Mouse (Mus musculus) embryonic facial prominence, embryonic 13.5 days (tissue): ENCODE data around the gene Fam129c. TPM values are rescaled to one million over a fixed set of nuclear protein-coding genes. Genes with fewer than 3 reads are reported as not detected.

ENCODE experiments used
- ATAC-seq: fragments of 200-750 bp; cut with Nextera tagmentation; 2 replicates; pipeline ENCODE4 v1.8.0; 2017; ENCODE audit warnings: low read depth; ENCODE audit not compliant: insufficient number of reproducible peaks, insufficient read depth, low FRiP score, low TSS enrichment
- H3K27ac ChIP-seq: fragments of 300-500 bp; sonication (generic); 2 replicates; pipeline ENCODE4 v1.5.1; 2015; ENCODE audit warnings: moderate library complexity, mild to moderate bottlenecking, inconsistent platforms
- H3K27me3 ChIP-seq: fragments of 300-500 bp; sonication (generic); 2 replicates; pipeline ENCODE4 v1.6.1; 2015; ENCODE audit warnings: mild to moderate bottlenecking, inconsistent platforms
- H3K36me3 ChIP-seq: fragments of 300-500 bp; sonication (generic); 2 replicates; pipeline ENCODE4 v1.6.1; 2015; ENCODE audit warnings: mild to moderate bottlenecking, inconsistent platforms
- H3K4me1 ChIP-seq: fragments of 300-500 bp; sonication (generic); 2 replicates; pipeline ENCODE4 v1.6.1; 2015; ENCODE audit warnings: inconsistent platforms
- H3K4me2 ChIP-seq: fragments of 300-500 bp; sonication (generic); 2 replicates; pipeline ENCODE4 v1.6.1; 2015; ENCODE audit warnings: moderate library complexity, mild to moderate bottlenecking, inconsistent platforms
- H3K4me3 ChIP-seq: fragments of 300-500 bp; sonication (generic); 2 replicates; pipeline ENCODE4 v1.5.1; 2015; ENCODE audit warnings: mild to moderate bottlenecking, inconsistent platforms
- H3K9ac ChIP-seq: fragments of 300-500 bp; sonication (generic); 2 replicates; pipeline ENCODE4 v1.6.1; 2015; ENCODE audit warnings: mild to moderate bottlenecking, inconsistent platforms
- H3K9me3 ChIP-seq: fragments of 300-500 bp; sonication (generic); 2 replicates; pipeline ENCODE4 v1.6.1; 2016; ENCODE audit warnings: inconsistent platforms
- WGBS: fragments of 180-500 bp; shearing (Covaris S2); methylation state at CpG from one replicate; pipeline ENCODE4 v1.1.7; 2015; ENCODE audit warnings: mixed read lengths; 5-methylcytosine and 5-hydroxymethylcytosine counted together
- microRNA-seq: library from miRNA; unstranded; fragments of <30 nt; microRNA quantifications from one replicate; pipeline ENCODE4, GENCODE M21; 2016
- polyA plus RNA-seq: library from polyadenylated mRNA; unstranded; fragments of >200 nt; fragmentation: Nextera tagmentation; extraction: Ambion mirVana; gene quantifications from 2 replicates; pipeline ENCODE4 v1.2.1, GENCODE M21; 2015

Gene Fam129c
- polyA plus RNA-seq, 1 experiment from 2014 or later: 4.8 TPM

GRCm38 (mm10) chr8:71637149-71638095 is 40.0 kb downstream of the Fam129c start:
- 0 out of 2 replicates have a peak, but pooled peaks cover 3% of the 10 kb centered on the region for H3K36me3 ChIP-seq
- no peak overlapping the region for H3K4me2 ChIP-seq
- no peak overlapping the region for H3K9ac ChIP-seq
- no peak overlapping the region for H3K4me3 ChIP-seq
- peaks cover 8% of the 10 kb centered on the region; the same call in 1 of the 2 replicates for H3K9me3 ChIP-seq
- WGBS: 68% methylated on average over 8 of the region's 8 CpGs
- no peak overlapping the region for H3K27ac ChIP-seq
- H3K4me1 ChIP-seq: peaks cover 7% of the 10 kb centered on the region; the same call in 1 of the 2 replicates
- H3K27me3 ChIP-seq: peaks cover 32% of the 10 kb centered on the region
- no peak for ATAC-seq

DNA sequence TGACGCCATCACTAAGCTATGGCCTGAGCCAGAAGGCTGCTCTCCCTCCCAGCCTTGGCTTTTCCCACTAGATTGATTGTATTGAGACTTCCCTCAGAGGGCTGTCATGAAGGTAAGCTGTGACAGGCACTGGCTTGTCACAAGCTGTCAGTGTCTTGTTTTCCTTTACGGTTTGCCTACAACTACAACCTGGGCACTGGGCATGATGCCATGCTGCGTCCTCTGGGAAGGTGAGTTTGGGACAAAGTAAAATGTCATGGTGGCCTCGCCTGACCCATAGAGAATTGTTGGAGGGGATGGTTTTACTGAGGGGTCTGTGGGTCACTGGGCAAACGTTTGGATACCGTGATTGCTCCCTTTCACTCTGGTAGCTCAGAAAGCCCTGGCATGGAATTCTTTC is 40.9 kb downstream of the Fam129c start:
- no peaks in the 10 kb centered on the region for H3K9me3 ChIP-seq
- H3K9ac ChIP-seq: no peak overlapping the region
- WGBS: 68% methylated on average over 6 of the region's 6 CpGs
- ATAC-seq: no peak
- H3K4me1 ChIP-seq: peaks cover 7% of the 10 kb centered on the region; the same call in 1 of the 2 replicates
- no peak overlapping the region for H3K4me2 ChIP-seq
- H3K4me3 ChIP-seq: no peak overlapping the region
- H3K36me3 ChIP-seq: no peaks in the 10 kb centered on the region
- peaks cover 32% of the 10 kb centered on the region for H3K27me3 ChIP-seq
- no peak overlapping the region for H3K27ac ChIP-seq

- 97% methylated on average over 4 of the region's 4 CpGs for WGBS
- Histone ChIP-seq H3K4me1 (peaks cover 5% of the 10 kb centered on the region; the same call in 1 of the 2 replicates), H3K4me3 (no peak overlapping the region), H3K4me2 (no peak overlapping the region), H3K9ac (no peak overlapping the region), H3K27ac (no peak overlapping the region), H3K27me3 (peaks cover 24% of the 10 kb centered on the region), H3K9me3 (no peaks in the 10 kb centered on the region), H3K36me3 (no peaks in the 10 kb centered on the region)
- no peak for ATAC-seq
Observed at GRCm38 (mm10) chr8:71639318-71639717, 41.9 kb downstream of the Fam129c start.

- WGBS: 80% methylated on average over 9 of the region's 9 CpGs
- ATAC-seq: no peak
Observed at GRCm38 (mm10) chr8:71645510-71645909, 48.1 kb downstream of the Fam129c start.

DNA sequence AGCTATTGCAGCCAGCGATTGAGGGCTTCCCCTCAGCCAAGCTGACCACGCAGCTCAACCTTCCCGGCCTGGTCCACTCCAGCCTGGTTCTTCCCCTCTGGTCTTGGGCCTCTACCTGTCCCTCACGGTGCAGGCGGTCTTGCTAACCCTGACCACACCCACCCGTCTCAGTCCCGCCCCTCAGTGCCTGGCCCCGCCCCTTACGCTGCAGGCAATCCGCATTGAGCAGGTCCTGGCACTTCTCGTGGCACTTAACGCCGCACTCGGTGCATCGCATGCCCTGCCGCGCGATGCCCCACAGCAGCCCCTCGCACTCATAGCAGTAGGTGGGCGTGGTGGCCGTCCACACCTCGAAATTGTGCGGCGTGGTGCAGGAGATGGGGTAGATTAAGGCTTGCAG is 57.2 kb downstream of the Fam129c start:
- H3K9me3 ChIP-seq: no peaks in the 10 kb centered on the region
- ATAC-seq: 0 out of 2 replicates have a peak, but pooled peaks have one; percentile 27
- peak overlapping the region; percentile 54 for H3K4me2 ChIP-seq
- H3K4me3 ChIP-seq: peak overlapping the region; percentile 24
- peak overlapping the region; percentile 46; the same call in 1 of the 2 replicates for H3K9ac ChIP-seq
- H3K27ac ChIP-seq: no peak overlapping the region
- peaks cover 74% of the 10 kb centered on the region for H3K27me3 ChIP-seq
- H3K4me1 ChIP-seq: peaks cover 9% of the 10 kb centered on the region
- WGBS: 1% methylated on average over 24 of the region's 24 CpGs
- no peaks in the 10 kb centered on the region for H3K36me3 ChIP-seq

More at GRCm38 (mm10) chr8:71645510-71645909, 48.1 kb downstream of the Fam129c start:
- no peaks in the 10 kb centered on the region for H3K36me3 ChIP-seq
- H3K4me1 ChIP-seq: no peaks in the 10 kb centered on the region
- no peak overlapping the region for H3K4me2 ChIP-seq
- H3K4me3 ChIP-seq: no peak overlapping the region
- H3K27me3 ChIP-seq: no peaks in the 10 kb centered on the region; the same call in 1 of the 2 replicates
- H3K9me3 ChIP-seq: no peaks in the 10 kb centered on the region
- H3K27ac ChIP-seq: no peak overlapping the region
- H3K9ac ChIP-seq: no peak overlapping the region

Small RNA genes within 50 kb of the gene (microRNA-seq; reads per million reads assigned to microRNA genes)
- gene Mir6769b: not detected

Other genes starting within 250 kb of the Fam129c start
- 115 and 118 TPM in 2 replicates for gene Use1, start 230.8 kb upstream of the Fam129c start, polyA plus RNA-seq
- 4.2 and 5.4 TPM in 2 replicates for gene Ocel1, start 226.3 kb upstream of the Fam129c start, polyA plus RNA-seq
- 43.8 and 46.6 TPM in 2 replicates for gene Nr2f6, start 215.7 kb upstream of the Fam129c start, polyA plus RNA-seq
- 7.4 and 7.8 TPM in 2 replicates for gene Ushbp1, start 201.8 kb upstream of the Fam129c start, polyA plus RNA-seq
- gene Babam1, start 200.8 kb upstream of the Fam129c start, polyA plus RNA-seq: 88.9 and 104 TPM in 2 replicates
- gene Ankle1, start 191.6 kb upstream of the Fam129c start, polyA plus RNA-seq: 44.4 and 45.0 TPM in 2 replicates
- 61.4 and 69.5 TPM in 2 replicates for gene Abhd8, start 134.0 kb upstream of the Fam129c start, polyA plus RNA-seq
- gene Mrpl34, start 132.7 kb upstream of the Fam129c start, polyA plus RNA-seq: 146 and 148 TPM in 2 replicates
- gene Dda1, start 128.4 kb upstream of the Fam129c start, polyA plus RNA-seq: 109 and 113 TPM in 2 replicates
- gene Ano8, start 111.7 kb upstream of the Fam129c start, polyA plus RNA-seq: 2.2 and 3.0 TPM in 2 replicates
- 22.4 and 23.5 TPM in 2 replicates for gene Gtpbp3, start 109.5 kb upstream of the Fam129c start, polyA plus RNA-seq
- 47.3 and 52.2 TPM in 2 replicates for gene Plvap, start 85.9 kb upstream of the Fam129c start, polyA plus RNA-seq
- gene Ccdc194, start 71.9 kb upstream of the Fam129c start, polyA plus RNA-seq: 0.77 and 1.1 TPM in 2 replicates
- gene Bst2, start 60.2 kb upstream of the Fam129c start, polyA plus RNA-seq: 18.0 and 22.0 TPM in 2 replicates
- gene Mvb12a, start 54.7 kb upstream of the Fam129c start, polyA plus RNA-seq: 77.1 and 82.4 TPM in 2 replicates
- 0.55 and 1.1 TPM in 2 replicates for gene Tmem221, start 38.8 kb upstream of the Fam129c start, polyA plus RNA-seq
- not detected in 2 replicates for gene Nxnl1, start 31.0 kb upstream of the Fam129c start, polyA plus RNA-seq
- gene Slc27a1, start 28.8 kb upstream of the Fam129c start, polyA plus RNA-seq: 47.8 and 59.4 TPM in 2 replicates
- 224 and 244 TPM in 2 replicates for gene Pgls, start 5.5 kb upstream of the Fam129c start, polyA plus RNA-seq
- 75.5 and 78.2 TPM in 2 replicates for gene Colgalt1, start 13.3 kb downstream of the Fam129c start, polyA plus RNA-seq
- 0.87 and 1.2 TPM in 2 replicates for gene Unc13a, start 74.1 kb downstream of the Fam129c start, polyA plus RNA-seq
- gene Jak3, start 78.6 kb downstream of the Fam129c start, polyA plus RNA-seq: 3.7 and 3.9 TPM in 2 replicates
- 0.89 TPM in 1 of 2 replicates, not detected in the other for gene Insl3, start 91.6 kb downstream of the Fam129c start, polyA plus RNA-seq
- gene B3gnt3, start 104.1 kb downstream of the Fam129c start, polyA plus RNA-seq: 0.63 and 0.89 TPM in 2 replicates
- 4.3 and 5.5 TPM in 2 replicates for gene Fcho1, start 128.1 kb downstream of the Fam129c start, polyA plus RNA-seq